Mouse (Mus musculus): ENCODE results near the gene Tmem176a.

GRCm38 (mm10) chr6:48809494-48810219, 31.1 kb upstream of the Tmem176a start:
- TF ChIP-seq CTCF (IDR thresholded peaks at IDR 0.05; ENCODE audit: low read depth, low read length) (no peak), POLR2AphosphoS5 (IDR thresholded peaks at IDR 0.05; ENCODE audit: insufficient replicate concordance, low read depth, low read length) (no peak), TAL1 (conservative IDR thresholded peaks at IDR 0.05; ENCODE audit: low read depth, low read length) (no peak)

Data from G1E (cell line).